Mouse (Mus musculus): ENCODE results near the gene Ift46.

GRCm38 (mm10) chr9:44771376-44771775 is 3.7 kb downstream of the Ift46 start:
- TF ChIP-seq POLR2A (IDR thresholded peaks at IDR 0.05; ENCODE audit: control insufficient read depth in 1 of 2, insufficient read depth in 1 of 2, low read depth in 1 of 2, low read length in 2 of 2, poor library complexity in 1 of 2), result no peak
- TF ChIP-seq CTCF (IDR thresholded peaks at IDR 0.05 in 2 of 3, conservative IDR thresholded peaks at IDR 0.05 in 1 of 3; ENCODE audit: control insufficient read depth in 1 of 3, insufficient read depth in 1 of 3, low read depth in 2 of 3, low read length in 3 of 3, poor library complexity in 1 of 3, severe bottlenecking in 1 of 3), result peak; percentile 15 to 46 (median 42); a peak in 4 of 6 replicates
- TF ChIP-seq SMC3 (IDR thresholded peaks at IDR 0.05; ENCODE audit: low read depth, low read length), result peak; percentile 36
- no peak for TF ChIP-seq POLR2AphosphoS2 (IDR thresholded peaks at IDR 0.05; ENCODE audit: low read length)
- TF ChIP-seq EP300 (IDR thresholded peaks at IDR 0.05; ENCODE audit: low read depth in 1 of 2, low read length in 2 of 2), result no peak
- TF ChIP-seq MAX (IDR thresholded peaks at IDR 0.05; ENCODE audit: low read length), result no peak
